Mouse (Mus musculus) telencephalon, adult 2 months (tissue): ENCODE measurements at regions not wholly inside any gene's neighbourhood (a gene's known extent, or its start where the extent isn't known, plus 50 kb on each side); places are given as distances from the start of the nearest gene placed in this dataset.

ENCODE experiments used
- DNase-seq: peaks from one replicate; pipeline ENCODE4 v3.0.0-alpha.2; 2011; ENCODE audit warnings: low read depth, low spot score

DNA sequence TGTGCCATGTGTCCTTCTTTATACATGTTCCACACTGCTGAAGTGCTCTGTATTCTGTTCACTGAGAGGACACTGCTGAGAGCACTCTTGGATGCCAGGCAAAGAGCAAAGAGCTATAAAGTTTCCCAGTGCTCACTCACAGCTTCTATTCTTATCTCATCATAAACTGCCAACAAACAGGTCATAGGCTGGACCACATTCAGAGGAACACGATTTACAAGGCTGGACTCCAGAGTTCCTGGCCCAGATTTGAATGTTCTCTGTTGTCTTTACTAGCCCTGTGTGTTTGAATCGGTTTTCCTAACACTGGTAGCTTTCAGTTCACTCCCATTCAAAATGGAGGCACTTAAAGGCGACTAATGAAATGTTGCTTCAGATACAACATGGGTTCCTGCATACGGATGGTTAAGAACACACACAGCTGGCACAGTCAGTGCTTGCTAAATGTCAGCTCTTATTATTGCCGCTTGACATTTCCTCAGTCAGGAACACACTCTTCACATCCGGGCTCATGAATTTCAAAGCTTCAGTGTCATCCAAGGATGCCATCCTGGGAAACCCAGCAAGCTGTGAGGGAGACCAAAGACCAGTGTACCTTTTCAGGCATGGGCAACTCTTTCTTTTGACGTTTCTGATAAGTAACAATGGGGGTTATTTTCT lies 1203.8 kb downstream of the Gsdmc2 start:
- DNase-seq, result no peak

DNA sequence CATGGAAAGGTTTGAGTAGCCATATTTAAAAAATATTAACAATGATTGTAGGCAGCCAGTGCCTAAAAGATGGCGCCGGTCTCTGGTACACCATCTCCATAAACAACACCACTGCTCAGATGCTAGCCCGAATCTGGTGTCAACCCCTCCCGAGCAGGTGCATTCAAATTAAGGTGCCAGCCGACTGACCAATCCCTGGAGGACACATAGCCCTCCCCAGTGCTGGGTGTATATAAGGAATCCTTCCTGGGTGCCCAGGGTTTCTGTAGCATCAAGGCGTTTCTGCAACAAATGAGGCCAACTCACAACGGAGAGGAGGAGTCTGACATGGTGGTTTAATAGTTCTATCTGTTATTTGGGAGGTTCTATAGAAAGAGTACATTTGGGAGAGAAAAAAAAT lies 1219.6 kb downstream of the Gsdmc2 start:
- no peak for DNase-seq

DNA sequence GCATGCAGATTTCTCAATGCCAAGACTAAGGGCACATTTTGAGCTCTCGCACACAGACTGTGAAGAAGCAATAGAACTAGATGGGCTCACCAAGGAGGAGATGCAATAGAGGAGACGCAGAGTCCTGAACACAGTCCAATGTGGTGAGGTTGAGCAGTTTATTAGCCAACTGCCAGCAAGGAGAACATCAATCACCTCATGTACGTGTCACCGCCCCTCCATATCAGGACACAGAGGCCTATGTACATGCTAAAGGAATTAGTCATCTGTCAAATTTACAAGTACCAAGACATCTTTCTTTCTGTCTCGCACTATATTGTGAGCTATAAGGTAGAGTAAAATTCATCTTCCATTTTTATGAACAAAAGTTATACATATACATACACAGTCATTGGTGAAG lies 1228.9 kb downstream of the Gsdmc2 start:
- no peak for DNase-seq

DNA sequence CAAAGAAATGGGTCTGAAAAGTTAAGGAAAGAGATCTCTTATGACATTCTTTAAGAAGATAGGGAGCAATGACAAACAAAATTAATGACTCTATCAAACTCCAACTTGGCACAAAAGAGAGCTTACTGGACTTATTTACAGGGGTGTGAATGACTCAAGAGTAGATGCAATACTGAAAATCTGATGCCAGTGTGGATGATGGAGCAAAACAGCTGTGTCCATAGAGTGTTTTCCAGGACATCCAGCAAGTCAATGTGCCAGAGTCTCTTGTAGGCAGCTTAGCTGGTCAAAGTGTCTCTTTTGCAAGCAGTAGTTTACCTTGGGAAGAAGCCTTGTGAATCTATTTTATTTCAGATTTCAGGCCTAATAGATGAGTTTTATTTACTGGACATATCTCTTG lies 1248.2 kb downstream of the Gsdmc2 start:
- DNase-seq, result no peak

DNA sequence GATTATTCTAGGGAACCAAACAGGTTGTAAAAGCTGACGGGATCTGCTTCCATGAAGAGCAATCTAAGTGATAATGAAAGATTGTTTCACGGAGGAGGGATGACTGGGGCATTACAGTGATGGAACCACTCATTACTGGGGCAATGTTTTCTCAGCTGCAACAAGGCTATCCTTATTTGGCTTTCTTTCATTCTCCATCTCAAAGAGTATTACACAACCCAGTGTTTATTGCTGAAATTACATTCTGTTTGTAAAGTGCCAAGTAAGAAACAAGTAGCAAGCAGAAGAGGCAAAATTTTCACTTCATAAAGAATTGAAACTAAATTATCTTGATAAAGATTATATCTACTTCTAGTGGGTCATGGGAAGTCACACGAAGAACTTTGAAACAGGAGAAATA lies 1256.4 kb downstream of the Gsdmc2 start:
- no peak for DNase-seq

DNA sequence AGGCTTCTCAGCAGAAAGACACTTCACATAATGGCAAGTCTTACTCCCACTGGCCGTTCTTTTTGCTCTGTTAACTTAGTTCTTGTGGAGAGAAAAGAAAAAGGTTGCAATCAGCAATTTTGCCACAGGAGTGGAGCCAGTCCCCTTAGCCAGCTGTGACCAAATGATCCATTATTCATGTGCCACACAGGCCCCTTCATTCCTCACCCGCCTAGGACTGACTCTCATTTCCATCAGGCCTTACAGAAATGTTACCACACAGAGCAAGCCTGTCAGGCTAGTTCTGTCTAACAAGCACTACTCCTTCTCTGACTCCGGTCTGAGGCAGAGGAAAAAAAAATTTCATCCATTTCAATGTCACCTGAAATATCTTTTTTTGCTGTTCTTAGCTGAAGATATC lies 1266.2 kb downstream of the Gsdmc2 start:
- DNase-seq, result no peak

DNA sequence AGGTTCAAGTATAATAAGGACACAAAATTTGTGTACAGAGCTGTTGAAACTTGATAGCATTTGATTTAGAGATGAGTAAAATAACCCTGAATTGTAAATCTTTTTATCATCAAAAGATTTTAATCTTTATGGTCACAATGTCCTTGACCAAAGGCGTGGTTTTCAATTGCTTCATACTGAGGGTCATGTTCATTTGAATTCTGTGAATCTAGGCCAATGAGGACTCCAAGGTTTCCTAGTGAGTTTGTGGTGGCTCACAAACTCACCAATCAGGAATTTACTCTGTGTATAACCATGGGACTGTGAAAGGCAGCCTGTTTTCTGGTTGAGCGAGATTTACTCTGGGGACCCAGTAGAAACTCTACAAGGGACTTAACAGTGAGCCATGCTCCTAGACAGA lies 1269.2 kb downstream of the Gsdmc2 start:
- DNase-seq, result no peak

DNA sequence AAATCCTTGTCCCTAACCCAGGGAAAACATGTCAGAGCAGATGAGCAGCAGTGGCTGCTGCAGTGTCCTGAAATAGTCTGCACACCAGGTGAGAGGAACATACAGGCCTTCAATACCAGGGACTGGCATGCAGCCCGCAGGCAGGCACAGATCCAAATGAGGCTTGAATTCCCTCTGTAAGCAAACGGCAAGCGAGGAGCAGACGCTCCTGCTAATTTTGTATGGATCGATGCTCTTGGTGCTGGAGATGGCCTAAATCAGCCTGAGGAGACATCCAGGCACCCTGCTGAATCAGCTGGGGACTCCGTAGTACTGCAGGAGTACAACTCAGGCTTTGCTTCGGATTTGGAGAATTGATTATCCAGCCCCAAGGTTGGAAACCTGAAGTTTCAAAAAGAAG lies 1273.2 kb downstream of the Gsdmc2 start:
- no peak for DNase-seq

DNA sequence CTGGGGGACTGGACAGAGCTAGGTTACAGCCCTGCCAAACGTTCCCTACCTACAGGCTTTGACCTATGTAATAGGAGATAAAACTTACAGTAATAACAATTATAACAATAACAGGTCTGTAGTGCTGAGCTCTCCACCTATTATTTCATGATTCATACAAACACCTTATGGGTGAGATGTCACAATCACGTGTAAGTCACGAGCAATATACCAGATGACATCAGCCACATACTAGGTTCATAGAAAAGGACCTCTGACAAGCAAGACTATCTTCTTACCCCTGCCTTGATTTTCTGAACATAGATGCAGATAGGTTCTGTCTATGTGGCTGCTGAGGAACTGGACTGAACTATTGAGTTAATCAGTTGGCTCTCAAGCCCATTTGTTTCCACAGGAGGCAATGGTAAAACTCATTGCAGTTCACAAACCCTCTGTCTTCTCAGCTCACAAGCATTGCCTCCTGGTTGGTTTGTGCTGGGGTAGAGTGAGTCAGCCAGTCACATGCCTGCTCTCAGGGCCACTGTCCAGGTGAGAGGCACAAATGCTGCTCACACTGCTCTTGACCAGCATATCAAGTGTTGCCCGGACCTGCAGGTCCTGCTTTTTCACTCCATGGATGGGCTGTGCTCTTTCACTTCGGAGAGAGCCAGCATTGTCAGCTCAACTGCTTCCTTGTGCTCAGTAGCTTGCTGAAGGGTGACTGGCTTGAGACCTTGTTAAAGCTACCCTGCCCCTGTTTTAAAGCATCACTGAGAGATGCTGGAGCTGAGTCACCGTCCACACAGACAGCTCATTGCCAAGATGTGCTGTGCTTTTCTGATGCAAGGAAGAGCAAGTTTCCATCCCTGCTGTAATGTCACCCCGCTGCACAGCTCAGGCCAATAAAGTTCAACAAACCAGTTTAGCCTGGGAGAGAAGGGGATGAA lies 1275.9 kb downstream of the Gsdmc2 start:
- DNase-seq, result no peak

DNA sequence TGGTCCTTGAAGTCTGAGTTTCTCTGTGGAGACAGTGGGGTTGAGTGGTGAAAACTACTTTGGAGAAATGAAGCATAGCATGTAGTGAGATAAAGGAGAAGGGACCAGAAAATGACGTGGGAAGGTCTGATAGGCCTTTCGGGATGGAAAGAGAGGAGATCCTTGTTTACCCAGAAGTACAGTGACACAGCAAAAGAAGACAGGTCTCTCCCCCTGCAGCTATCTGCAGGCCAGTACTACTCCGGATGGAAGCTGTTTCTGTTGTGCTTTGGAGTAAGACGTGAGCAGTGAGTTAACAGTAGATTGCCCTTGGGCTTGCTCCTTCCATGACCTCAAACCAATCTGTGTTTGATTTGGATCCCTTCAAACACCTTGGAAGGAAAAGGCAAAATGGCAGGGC lies 1277.5 kb downstream of the Gsdmc2 start:
- DNase-seq, result no peak

DNA sequence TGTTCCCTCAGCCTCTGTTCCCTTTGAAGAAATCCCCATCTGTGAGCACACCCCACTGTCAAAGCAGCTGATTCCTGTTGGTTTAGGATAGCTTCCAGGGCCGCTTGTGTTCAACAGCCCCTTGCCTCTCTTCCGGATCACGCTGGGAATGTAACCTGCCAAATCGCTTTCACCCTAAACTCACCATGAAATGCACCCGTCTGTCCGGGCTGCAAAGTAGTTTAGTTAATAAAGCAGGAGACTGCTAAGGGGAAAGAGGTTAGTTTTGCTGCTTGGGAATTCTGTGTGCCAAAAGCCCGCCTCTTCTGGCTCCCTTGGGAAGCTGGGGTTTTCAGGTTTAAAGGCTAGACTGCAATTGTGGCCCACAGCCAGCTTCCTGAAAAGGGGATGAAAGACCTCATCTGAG lies 1278.9 kb downstream of the Gsdmc2 start:
- DNase-seq, result no peak

DNA sequence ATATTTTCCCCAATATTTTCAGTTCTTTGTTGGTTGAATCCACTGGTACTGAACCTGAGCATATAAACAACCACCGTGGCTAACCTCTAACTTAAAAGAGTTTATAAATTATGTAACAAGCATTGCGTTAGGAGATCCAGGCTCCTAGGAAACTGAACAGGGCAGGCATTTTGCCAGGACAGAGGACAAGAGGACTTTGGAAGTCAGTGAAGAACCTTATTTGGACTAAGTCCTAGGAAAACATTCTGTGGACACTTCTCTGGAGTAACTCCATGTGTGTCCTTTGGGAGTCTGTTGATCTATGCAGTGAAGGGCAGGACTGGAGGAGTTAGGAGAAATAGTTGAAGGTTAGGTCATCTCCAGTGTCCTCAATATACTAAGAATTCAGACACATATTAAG lies 1311.7 kb downstream of the Gsdmc2 start:
- DNase-seq, result no peak

DNA sequence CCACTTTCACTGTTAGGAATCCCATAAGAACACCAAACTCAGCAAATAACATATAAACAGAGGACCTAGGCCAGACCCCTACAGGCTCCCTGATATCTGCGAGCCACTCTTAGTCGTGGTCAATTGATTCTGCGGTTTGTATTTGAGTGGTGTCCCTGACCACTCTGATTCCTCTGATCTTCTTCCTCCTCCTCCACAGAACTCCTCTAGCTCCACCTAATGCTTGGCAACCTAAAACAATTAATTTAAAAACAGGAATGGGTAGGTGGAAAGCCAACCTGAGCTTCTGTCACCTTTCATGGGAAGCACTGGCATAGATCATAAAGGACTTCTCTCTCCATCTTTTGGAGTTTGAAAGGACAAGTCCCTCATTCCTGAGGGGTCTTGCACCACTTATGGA lies 1316.0 kb downstream of the Gsdmc2 start:
- no peak for DNase-seq

DNA sequence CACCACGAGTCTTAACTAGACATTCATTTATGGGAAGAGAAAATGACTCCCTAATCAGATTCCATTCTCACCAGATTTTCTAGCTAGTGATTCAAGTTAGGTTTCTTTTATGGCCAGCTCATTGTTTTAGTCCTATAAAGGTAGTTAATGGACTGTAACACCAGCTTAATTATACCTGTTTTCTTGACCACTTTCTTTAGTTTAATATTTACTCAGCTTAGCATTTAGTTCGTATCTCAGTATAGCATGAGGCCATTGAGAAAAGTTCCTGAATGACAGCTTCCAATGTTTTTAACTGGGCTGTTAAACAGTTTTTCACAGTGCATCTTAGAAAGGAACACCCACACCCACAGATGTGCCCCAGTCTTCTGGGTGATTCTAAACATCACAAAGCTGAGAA lies 1320.3 kb downstream of the Gsdmc2 start:
- no peak for DNase-seq

DNA sequence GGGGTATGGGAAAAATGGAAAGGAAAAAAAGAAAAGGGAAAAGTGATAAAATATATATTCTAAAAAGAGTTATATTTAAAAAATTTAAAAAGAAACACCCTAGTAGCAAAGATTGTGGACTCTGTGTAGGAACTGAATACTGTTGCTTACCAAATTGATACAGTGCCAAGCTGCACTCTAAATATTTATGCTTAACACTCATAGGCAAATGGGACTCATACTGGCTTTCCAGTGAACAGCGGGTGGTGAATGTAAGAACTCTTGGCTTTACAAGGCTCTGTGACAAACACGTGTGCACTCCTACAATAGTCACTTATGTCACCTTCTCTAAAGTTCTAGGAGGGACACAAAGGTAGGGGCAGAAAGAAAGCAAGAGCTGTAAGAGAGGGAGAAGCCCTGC lies 1320.8 kb downstream of the Gsdmc2 start:
- DNase-seq, result no peak

DNA sequence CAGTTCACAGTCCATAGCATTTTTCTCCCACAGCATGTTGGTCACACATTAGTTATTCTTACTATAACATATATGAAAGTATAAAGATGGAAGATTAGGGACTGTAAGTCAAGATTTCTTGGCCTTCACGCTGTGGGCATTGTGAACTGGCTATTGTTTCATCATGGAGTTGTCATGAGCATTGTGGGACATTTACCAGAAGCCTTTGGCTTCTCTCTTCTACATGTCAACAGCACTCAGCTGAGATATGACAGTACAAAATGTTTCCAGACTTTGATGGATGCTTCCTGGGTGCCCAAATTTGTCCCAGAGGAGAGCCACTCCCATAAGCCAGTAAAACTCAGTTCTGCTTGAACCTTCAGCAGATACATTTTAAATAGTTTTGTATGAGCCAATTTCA lies 1331.5 kb downstream of the Gsdmc2 start:
- DNase-seq, result no peak

DNA sequence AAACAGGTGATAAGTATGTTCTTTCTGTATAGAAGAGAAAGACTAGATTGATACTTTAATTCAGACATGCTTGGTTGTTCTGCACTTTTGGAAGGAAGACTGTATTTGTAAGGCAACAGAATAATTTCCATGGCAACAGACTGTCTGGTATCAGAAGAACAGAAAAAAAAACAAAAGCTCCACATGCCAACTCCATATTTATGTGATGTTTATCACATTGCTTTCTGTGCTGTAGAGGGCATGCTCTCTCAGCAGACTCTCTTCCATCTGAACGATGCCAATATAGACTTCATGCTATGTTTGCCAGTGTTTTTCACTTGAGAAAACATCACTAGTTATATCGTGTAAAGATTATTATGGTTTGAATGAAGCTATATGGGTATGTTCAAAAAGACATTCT lies 1333.5 kb downstream of the Gsdmc2 start:
- peak; percentile 11 for DNase-seq

DNA sequence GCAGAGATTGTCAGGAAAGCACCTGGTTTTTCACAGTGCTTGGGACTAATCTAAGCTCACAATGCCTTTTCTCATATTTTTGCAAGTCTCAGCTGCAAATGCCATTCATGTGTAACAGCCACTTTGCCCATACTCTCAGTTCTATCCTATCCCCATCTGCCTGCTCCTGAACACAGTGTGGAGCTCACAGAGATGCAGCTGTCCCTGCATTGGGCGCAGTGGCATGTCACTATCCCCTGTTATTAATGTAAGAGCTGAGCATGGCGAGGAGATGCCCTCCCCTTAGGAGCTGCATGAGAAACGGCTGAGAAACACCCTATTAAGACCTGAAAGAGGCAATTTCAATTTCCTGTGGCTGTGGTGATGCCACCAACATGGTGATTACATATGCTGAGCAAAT lies 1341.1 kb downstream of the Gsdmc2 start:
- DNase-seq, result no peak

DNA sequence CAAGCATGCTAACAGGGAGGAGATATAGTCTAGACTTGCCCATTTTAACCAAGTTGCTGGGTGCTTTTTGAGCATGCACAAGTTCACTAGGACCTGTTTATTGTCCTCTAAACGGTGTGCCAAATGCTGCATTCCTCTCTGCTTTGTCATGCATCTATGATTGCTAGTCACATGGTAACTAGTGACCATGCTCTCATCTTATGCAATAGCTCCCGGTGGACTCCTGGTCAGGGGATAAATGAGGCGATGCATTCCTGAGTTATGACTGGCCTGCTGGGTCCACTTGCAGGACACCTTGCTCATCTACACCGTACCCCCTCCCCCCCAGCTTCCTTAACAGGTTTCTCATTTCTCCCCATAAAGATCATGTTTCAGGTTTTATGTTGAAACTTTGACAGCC lies 1344.0 kb downstream of the Gsdmc2 start:
- DNase-seq, result no peak

DNA sequence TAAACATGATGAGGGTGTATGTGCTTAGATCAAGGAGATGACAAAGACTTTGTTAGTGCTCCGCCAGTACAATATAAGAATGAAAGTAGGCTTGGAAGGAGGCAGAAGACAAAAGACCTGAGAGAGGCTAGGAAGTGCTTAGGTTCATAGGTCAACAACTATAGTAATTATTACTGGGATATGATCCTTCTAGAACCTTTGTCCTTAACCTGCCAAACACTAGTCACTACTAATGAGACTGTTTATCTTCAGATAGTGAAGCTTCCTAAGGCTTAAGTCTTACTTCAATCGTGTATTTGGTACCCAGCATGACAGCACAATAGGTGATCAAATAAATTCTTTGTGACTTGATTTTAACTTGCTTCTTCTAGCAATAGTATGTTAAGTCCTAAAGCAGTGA lies 1344.5 kb downstream of the Gsdmc2 start:
- DNase-seq, result no peak

DNA sequence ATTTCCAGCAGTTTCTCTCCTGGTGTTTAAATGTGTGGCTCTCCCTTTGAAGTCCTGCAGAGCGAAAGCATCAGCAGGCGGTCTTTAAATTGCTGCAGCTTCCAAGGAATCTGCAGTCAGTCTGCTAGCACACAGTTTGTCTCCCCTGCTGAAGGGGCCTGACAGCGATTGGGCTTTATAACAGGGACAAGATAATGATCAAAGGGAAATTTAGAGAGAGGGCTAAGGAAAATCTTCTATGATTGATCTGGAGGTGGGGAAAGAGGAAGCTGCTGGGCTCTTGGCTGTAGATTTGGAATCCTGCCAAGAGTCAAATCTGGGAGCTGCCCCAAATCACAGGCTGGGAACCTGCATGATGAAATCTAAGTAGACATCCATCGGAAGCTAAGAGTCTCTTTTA lies 1348.8 kb downstream of the Gsdmc2 start:
- no peak for DNase-seq

DNA sequence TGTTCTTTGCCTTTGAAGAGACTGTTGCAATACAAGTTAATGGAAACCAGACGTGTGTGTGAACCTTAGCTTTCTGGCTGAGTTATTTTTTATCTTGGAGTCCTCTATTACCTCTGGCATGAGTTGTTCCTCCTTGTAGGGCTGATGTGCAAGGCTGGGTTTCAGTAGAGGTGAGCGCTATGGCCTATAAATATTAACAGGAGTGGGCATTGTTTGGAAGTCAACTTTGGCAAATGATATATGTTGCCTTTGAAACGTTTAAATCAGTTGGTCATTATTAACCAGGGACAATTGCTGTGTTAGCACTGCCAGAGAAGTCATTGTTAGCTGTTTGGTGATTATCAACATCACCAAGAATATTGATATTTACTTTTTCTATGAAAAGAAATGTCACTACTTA lies 1352.6 kb downstream of the Gsdmc2 start:
- DNase-seq, result no peak

DNA sequence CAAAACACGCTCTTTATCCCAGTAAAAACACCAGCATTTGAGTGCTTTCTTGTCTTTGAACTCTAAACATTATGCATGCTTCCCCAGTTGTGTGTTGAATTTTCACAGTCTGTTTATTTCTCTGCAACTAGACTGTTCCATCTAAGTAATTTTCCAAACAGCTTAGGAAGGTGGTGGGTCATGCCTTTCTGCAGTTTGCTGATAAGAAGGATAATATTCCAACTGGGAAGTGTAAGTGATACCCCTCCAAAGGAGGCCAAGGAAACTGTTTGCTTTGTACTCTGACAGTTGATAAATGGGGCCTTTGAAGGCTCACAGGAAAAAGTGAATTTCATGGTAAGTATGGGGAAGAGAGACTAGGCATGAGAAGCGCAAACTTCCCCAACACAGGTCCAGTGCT lies 1354.4 kb downstream of the Gsdmc2 start:
- no peak for DNase-seq
